Mouse (Mus musculus) stomach, embryonic 15.5 days (tissue): Measurements from ENCODE around the gene Ocm. TPM values are rescaled to one million over a fixed set of nuclear protein-coding genes. Genes with fewer than 3 reads are reported as not detected.
"Not testable (repeated sequence)": the region's sequence is repeated elsewhere in the genome, so short reads cannot be mapped to it uniquely, and the experiment has no call there.

Experiments
- ATAC-seq: fragments of 200-750 bp; cut with Nextera tagmentation; 2 replicates; pipeline ENCODE4 v1.8.0; 2017; ENCODE audit warnings: low read depth, moderate number of reproducible peaks, moderate TSS enrichment; ENCODE audit not compliant: insufficient read depth, low FRiP score
- H3K27ac ChIP-seq: fragments of 300-500 bp; sonication (generic); 2 replicates; pipeline ENCODE4 v1.5.1; 2015; ENCODE audit warnings: mild to moderate bottlenecking, inconsistent platforms
- H3K27me3 ChIP-seq: fragments of 300-500 bp; sonication (generic); replicated peaks from 2 replicates; pipeline ENCODE4 v1.6.1; 2015; ENCODE audit warnings: inconsistent platforms
- H3K36me3 ChIP-seq: fragments of 300-500 bp; sonication (generic); 2 replicates; pipeline ENCODE4 v1.6.1; 2015; ENCODE audit warnings: inconsistent platforms
- H3K4me1 ChIP-seq: fragments of 300-500 bp; sonication (generic); 2 replicates; pipeline ENCODE4 v1.6.1; 2015; ENCODE audit warnings: inconsistent platforms
- H3K4me2 ChIP-seq: fragments of 300-500 bp; sonication (generic); 2 replicates; pipeline ENCODE4 v1.6.1; 2015; ENCODE audit warnings: mild to moderate bottlenecking, inconsistent platforms
- H3K4me3 ChIP-seq: fragments of 300-500 bp; sonication (generic); replicated peaks from 2 replicates; pipeline ENCODE4 v1.5.1; 2015; ENCODE audit warnings: inconsistent platforms
- H3K9ac ChIP-seq: fragments of 300-500 bp; sonication (generic); 2 replicates; pipeline ENCODE4 v1.6.1; 2015; ENCODE audit warnings: inconsistent platforms
- H3K9me3 ChIP-seq: fragments of 300-500 bp; sonication (generic); 2 replicates; pipeline ENCODE4 v1.6.1; 2016; ENCODE audit warnings: inconsistent platforms
- WGBS: fragments of 180-500 bp; shearing (Covaris S2); methylation state at CpG from one replicate; pipeline ENCODE4 v1.1.7; 2015; 5-methylcytosine and 5-hydroxymethylcytosine counted together
- polyA plus RNA-seq: library from polyadenylated mRNA; unstranded; fragments of >200 nt; fragmentation: Nextera tagmentation; extraction: Ambion mirVana; gene quantifications from 2 replicates; pipeline ENCODE4 v1.2.1, GENCODE M21; 2015

Ocm gene
- polyA plus RNA-seq, 1 experiment from 2014 or later: not detected

DNA sequence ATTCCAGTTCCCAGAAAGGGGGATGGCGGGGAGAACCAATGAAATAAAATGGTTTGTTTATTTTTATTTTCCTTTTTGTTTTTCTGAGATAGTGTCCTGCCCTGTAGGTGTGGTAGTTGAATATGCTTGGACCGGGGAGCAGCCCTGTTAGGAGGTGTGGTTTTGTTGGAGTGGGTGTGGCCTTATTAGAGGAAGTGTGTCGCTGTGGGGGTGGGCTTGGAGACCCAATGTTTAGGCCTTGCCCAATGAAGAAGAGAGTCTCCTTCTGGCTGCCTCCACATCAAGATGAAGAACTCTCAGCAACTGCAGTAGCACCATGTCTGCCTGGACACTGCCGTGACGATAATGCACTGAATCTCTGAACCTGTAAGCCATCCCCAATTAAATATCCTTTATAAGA is 13.4 kb upstream of the Ocm start:
- H3K4me2 ChIP-seq: no peak overlapping the region
- no peaks in the 10 kb centered on the region for H3K9me3 ChIP-seq
- H3K27ac ChIP-seq: no peak overlapping the region
- H3K36me3 ChIP-seq: no peaks in the 10 kb centered on the region
- H3K4me3 ChIP-seq: no peak overlapping the region
- 89% methylated on average over 5 of the region's 5 CpGs for WGBS
- ATAC-seq: no peak
- H3K27me3 ChIP-seq: no peaks in the 10 kb centered on the region
- no peaks in the 10 kb centered on the region for H3K4me1 ChIP-seq
- no peak overlapping the region for H3K9ac ChIP-seq

DNA sequence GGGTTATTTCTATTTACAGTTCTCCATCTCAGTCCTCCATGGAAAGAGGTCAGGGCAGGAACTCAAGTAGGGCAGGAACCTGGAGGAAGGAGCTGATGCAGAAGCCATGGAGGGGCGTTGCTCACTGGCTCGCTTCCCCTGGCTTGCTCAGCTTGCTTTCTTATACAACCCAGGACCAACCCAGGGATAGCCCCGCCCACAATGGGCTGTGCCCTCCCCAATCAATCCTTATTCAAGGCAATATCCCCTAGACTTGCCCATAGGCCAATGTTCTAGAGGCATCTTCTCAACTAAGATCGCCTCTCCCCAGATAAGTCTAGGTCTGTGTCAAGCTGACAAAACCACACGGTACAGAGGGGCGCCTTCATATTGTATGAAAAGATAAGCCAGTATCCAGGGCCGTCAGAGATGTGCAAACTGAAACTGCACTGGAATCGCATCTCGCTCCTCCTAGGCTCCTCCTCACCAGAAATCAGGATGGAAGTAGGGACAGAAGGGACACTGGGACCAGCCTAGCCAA is 12.7 kb upstream of the Ocm start:
- Histone ChIP-seq H3K9ac (no peak overlapping the region), H3K9me3 (no peaks in the 10 kb centered on the region), H3K4me2 (no peak overlapping the region), H3K4me1 (no peaks in the 10 kb centered on the region), H3K27me3 (no peaks in the 10 kb centered on the region), H3K27ac (no peak overlapping the region), H3K36me3 (no peaks in the 10 kb centered on the region), H3K4me3 (no peak overlapping the region)
- 70% methylated on average over 9 of the region's 9 CpGs for WGBS
- ATAC-seq: no peak

DNA sequence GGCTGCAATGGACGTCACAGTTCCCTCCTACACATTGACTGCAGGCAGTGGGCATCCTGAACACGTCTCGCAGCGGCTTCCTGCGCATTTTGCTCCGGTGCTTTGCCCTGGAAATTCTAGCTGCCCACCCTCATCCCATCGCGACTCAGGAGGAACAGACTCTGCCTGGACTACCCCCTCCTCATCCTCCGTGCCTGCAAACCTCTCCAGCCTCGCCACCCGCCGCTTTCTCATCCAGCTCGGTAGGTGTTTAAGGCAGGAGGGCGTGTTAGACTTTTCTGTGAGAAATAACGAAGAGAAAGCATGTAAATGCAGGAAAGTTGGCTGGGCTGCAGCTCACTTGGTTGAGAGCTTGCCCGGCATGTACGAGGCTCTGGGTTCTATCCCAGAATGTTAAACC is 10.5 kb upstream of the Ocm start:
- no peak for ATAC-seq
- 49% methylated on average over 17 of the region's 17 CpGs for WGBS
- Histone ChIP-seq H3K4me2 (no peak overlapping the region), H3K4me1 (no peaks in the 10 kb centered on the region), H3K27me3 (no peaks in the 10 kb centered on the region), H3K4me3 (no peak overlapping the region), H3K27ac (no peak overlapping the region), H3K9ac (no peak overlapping the region), H3K9me3 (no peaks in the 10 kb centered on the region), H3K36me3 (no peaks in the 10 kb centered on the region)

DNA sequence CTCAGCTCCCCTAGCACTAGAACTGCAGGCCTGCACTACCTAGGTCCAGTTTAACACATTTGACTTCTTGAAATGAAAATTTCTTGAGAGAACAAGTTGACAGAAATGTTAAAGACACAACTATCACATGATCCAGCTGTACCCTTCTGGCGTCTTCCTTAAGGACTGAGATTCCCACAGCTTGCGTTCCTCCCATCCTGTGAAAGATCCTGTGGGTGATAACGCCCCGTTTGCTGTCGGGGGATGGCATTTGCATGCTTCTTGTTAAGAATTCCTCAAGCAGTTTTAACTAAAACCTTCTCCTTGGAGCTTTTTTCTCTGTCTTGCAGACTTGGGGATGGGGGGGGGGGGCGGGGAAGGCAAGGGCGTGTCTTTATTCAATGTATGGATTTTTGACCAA is 8.1 kb upstream of the Ocm start:
- H3K9ac ChIP-seq: no peak overlapping the region
- H3K4me3 ChIP-seq: no peak overlapping the region
- ATAC-seq: no peak
- H3K4me1 ChIP-seq: no peaks in the 10 kb centered on the region
- H3K27me3 ChIP-seq: no peaks in the 10 kb centered on the region
- no peak overlapping the region for H3K27ac ChIP-seq
- H3K36me3 ChIP-seq: no peaks in the 10 kb centered on the region
- no peak overlapping the region for H3K4me2 ChIP-seq
- 67% methylated on average over 7 of the region's 7 CpGs for WGBS
- no peaks in the 10 kb centered on the region for H3K9me3 ChIP-seq

DNA sequence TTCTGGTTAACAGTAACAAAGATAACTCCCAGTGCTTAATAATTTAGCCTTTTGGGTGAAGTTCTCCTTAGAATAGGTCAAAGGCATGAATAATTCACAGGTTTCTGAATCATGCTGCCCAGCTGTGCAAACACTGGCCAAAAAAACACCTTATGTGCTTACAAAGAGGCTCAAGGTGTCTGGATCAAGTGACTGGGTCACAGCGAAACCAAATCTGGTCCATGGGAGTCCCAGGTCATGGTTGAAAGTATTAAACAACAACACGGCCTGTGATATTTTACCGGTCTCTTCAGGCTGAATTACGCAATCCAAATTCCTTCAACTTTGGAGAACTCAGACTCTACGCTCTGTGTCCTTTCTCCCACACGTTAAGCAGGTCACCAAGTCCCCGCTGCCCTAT is 6.0 kb upstream of the Ocm start:
- H3K4me1 ChIP-seq: no peaks in the 10 kb centered on the region
- H3K36me3 ChIP-seq: no peaks in the 10 kb centered on the region
- H3K27ac ChIP-seq: no peak overlapping the region
- no peak overlapping the region for H3K4me2 ChIP-seq
- H3K4me3 ChIP-seq: no peak overlapping the region
- H3K9me3 ChIP-seq: no peaks in the 10 kb centered on the region
- WGBS: 85% methylated on average over 7 of the region's 7 CpGs
- ATAC-seq: no peak
- no peaks in the 10 kb centered on the region for H3K27me3 ChIP-seq
- no peak overlapping the region for H3K9ac ChIP-seq

DNA sequence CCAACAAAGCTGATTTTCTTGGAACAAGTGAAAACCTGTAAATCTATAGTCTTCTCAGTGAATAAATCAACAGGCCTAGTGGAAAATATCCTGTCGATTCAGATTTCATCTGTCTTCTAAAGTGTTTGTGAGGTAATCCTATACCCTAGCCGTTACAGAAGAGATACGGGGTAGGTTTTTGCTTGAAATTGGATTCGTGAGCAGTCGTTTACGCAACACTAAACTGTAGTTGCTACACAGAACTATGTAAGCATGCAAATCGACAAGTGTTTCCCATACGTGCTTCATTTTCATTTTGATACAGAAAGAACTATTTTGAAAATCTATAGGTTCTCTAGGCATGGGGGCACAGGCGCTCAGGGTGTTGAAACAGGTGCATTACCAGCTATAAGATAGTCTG is 10.6 kb downstream of the Ocm start:
- ATAC-seq: no peak
- no peak overlapping the region for H3K4me3 ChIP-seq
- H3K36me3 ChIP-seq: peaks cover 12% of the 10 kb centered on the region
- no peaks in the 10 kb centered on the region for H3K9me3 ChIP-seq
- H3K27ac ChIP-seq: no peak overlapping the region
- H3K9ac ChIP-seq: no peak overlapping the region
- peaks cover 3% of the 10 kb centered on the region; the same call in 1 of the 2 replicates for H3K4me1 ChIP-seq
- 84% methylated on average over 9 of the region's 9 CpGs for WGBS
- H3K27me3 ChIP-seq: no peaks in the 10 kb centered on the region
- H3K4me2 ChIP-seq: no peak overlapping the region

DNA sequence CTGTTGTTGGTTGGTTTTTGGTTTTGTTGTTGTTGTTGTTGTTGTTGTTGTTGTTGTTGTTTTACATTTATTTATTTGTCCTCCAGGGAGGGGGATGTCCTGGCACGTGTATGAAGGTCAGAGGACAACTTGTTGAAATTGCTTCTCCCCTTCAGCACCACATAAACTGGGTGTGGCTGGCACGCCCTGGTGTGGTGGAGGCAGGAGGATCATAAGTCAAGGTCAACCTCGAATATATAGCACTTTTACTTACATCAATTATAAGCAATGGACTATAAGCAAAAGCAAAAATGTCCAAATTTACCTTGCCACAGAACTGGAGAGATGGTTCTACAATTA is 11.2 kb downstream of the Ocm start:
- 68% methylated on average over 3 of the region's 3 CpGs for WGBS
- Histone ChIP-seq H3K27me3 (no peaks in the 10 kb centered on the region), H3K9ac (no peak overlapping the region), H3K4me1 (peaks cover 3% of the 10 kb centered on the region; the same call in 1 of the 2 replicates), H3K4me2 (peak overlapping the region; percentile 43), H3K9me3 (no peaks in the 10 kb centered on the region), H3K36me3 (peaks cover 17% of the 10 kb centered on the region), H3K4me3 (peak overlapping the region; percentile 61), H3K27ac (no peak overlapping the region)
- ATAC-seq: 0 out of 2 replicates have a peak, but pooled peaks have one; percentile 37

DNA sequence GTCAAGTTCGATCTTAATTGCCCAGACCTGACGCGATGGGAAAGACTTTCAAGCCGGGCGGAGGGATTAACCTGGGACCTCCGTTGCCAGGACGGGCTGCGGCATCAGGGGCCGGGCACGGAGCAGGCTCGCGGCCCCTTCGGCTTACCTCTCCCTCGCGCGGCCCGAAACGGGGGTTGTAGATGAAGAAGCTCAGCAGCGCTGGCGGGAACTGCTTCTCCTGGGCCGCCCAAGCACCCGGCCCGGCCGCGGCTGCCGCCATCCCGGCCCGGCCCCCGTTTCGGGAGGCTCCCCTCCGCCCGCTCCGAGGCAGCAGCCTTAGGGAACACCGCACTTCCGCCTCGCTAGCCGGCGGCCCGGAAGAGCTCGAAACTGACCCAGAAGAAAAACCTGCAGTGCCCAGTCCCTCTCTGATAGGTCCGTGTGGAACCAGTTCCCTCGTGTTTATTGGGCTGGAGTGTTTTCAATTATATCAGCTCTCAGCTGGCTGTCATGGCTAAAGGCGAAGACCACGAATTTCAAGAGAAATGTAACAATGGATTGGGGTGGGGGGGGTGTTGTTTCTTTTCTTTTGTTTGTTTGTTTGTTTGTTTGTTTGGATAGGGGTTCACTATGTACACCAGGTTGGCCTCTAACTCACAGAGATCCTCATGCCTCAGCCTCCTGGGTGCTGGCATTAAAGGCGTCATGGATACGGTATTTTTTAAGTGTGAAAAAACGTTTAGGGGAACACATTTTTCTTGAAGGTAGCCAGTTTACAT is 11.7 kb downstream of the Ocm start, which contains the start of gene Ccz1:
TSS of gene Ccz1 (minus strand) at position 327 of the 761 bp plus-strand sequence.
- Histone ChIP-seq H3K27ac (peak within 1 kb of the TSS; percentile 74), H3K4me3 (peak within 1 kb of the TSS; percentile 61), H3K4me2 (peak within 1 kb of the TSS; percentile 43), H3K9me3 (no peaks in the 10 kb centered on the region), H3K9ac (peak within 1 kb of the TSS; percentile 59), H3K27me3 (no peaks in the 10 kb centered on the region), H3K36me3 (peaks cover 17% of the 10 kb centered on the region), H3K4me1 (peaks cover 3% of the 10 kb centered on the region; the same call in 1 of the 2 replicates)
- ATAC-seq: peak; percentile 99
- WGBS: 3% methylated on average over 47 of the region's 47 CpGs

DNA sequence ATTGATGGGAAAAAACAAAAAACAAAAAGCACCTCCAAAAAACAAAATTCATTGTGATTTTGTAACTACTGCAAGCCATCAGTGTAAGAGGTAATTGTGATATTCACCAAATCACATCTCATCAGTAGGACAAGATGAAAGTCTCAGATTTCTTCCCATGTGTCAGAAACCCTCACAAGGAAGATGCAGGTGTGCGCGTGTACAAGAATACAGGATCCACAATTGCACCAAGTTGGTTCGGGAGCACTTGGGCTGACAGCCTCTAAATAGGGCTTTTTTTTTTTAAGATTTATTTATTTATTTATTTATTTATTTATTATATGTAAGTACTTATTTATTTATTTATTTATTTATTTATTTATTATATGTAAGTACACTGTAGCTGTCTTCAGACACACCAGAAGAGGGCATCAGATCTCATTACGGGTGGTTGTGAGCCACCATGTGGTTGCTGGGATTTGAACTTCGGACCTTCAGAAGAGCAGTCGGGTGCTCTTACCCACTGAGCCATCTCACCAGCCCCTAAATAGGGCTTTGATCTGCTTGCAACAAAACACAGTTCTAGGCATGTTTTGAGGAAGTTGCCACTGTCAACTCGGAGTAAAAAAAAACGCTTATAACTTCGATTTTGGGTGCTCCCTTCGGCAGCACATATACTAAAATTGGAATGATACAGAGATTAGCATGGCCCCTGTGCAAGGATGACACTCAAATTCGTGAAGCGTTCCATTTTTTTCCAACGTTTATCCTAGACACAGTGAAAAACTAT is 12.9 kb downstream of the Ocm start:
- not testable (repeated sequence) for H3K9me3 ChIP-seq, H3K27ac ChIP-seq, H3K9ac ChIP-seq, H3K4me1 ChIP-seq, ATAC-seq, H3K27me3 ChIP-seq
- peak overlapping the region; percentile 43 for H3K4me2 ChIP-seq
- peak overlapping the region; percentile 61 for H3K4me3 ChIP-seq
- WGBS: 58% methylated on average over 13 of the region's 13 CpGs
- H3K36me3 ChIP-seq: peaks cover 27% of the 10 kb centered on the region

DNA sequence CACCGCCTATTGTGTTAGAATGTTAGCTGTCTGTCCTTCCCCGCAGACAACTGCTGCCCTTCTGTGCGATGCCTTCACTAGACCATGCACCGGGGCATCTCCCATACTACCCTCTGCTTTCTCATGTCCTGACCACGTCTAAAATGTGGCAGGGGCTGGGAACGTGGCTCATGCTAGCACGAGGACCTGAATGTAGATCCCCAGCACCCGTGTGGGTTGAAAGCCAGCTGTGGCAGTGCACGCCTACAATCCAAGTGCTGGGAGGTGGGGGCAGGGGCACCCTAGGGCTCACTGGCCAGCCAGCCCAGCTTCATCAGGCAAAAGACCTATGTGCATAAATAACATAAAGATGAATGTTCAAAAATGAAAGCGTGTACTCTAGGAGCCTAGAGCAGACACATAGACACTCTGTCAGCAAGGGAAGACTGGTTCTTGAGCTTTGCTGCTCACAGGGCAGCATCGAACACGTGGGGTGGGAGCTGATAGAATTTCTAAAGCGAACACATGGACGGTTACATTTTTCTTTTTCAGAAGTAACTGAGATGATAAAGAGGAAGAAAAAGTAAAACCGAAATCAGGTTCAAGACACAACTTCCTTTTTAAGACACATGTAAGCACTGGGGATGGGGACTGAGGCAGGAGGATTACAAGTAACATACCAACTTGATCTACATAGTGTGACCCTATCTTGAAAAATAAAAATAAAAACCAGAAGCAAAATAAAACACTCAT is 23.8 kb downstream of the Ocm start:
- Histone ChIP-seq H3K27me3 (no peaks in the 10 kb centered on the region), H3K27ac (no peak overlapping the region), H3K4me1 (no peaks in the 10 kb centered on the region), H3K36me3 (peaks cover 56% of the 10 kb centered on the region), H3K9me3 (no peaks in the 10 kb centered on the region), H3K9ac (no peak overlapping the region), H3K4me3 (no peak overlapping the region), H3K4me2 (no peak overlapping the region)
- ATAC-seq: no peak
- 94% methylated on average over 15 of the region's 15 CpGs for WGBS

DNA sequence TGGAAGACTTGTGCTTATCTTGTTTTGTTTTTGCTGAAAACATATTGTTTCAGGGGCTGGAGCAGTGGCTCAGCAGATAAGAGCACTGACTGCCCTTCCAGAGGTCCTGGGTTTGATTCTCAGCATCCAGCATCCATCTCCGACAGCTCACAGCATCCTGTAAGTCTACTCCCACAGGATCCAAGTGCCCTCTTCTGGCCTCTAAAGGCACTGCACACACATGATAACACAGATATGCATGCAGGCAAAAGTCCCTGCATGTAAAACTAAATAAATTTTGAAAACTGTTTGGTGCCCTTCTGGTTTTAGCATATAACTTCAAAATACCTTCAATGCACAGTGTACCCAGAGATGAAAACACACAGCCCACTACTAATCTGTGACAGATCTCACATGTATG is 27.1 kb downstream of the Ocm start:
- H3K27ac ChIP-seq: no peak overlapping the region
- H3K27me3 ChIP-seq: no peaks in the 10 kb centered on the region
- no peak overlapping the region for H3K4me3 ChIP-seq
- H3K4me2 ChIP-seq: no peak overlapping the region
- WGBS: 88% methylated on average over 1 of the region's 1 CpGs
- peaks cover 64% of the 10 kb centered on the region for H3K36me3 ChIP-seq
- H3K9me3 ChIP-seq: no peaks in the 10 kb centered on the region
- no peaks in the 10 kb centered on the region for H3K4me1 ChIP-seq
- no peak for ATAC-seq
- H3K9ac ChIP-seq: no peak overlapping the region
